8 mouse cellular contexts compared by ENCODE assay signal in the genomic region with DNA sequence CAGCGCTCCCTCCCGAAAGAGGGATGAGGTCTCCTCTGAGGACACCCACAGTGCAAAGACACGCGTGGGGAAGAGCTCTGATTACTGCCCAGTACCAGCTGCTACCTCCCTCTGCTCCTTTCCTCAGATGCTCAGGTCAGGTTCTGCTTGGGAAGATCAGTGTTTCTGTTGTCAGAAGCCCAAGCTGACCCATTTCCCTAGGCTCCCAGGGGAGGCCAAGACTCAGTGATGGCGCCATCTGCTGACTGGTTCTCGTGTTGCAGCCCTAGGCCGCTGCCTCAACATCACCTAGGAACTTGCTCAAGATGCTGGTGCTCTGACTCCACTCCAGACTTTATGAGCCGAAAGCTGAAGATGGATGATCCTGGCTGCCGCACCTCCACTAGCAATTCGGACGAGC. TPM values are rescaled to one million over a fixed set of nuclear protein-coding genes. Genes with fewer than 3 reads are reported as not detected.
A peak's percentile ranks its signal among the peaks of the same experiment; 100 is the strongest.
DNase-seq lines count a peak whose midpoint lies in the region; ATAC-seq and TF ChIP-seq lines count a peak whose summit lies in the region.

No protein-coding gene starts in this region.

- peak; percentile 61 to 89 for TF ChIP-seq CTCF in CH12.LX (conservative IDR thresholded peaks at IDR 0.05 in 1 of 2, IDR thresholded peaks at IDR 0.05 in 1 of 2; ENCODE audit: low read depth in 2 of 2, low read length in 2 of 2)
- TF ChIP-seq CTCF in heart, postnatal 0 days (IDR thresholded peaks at IDR 0.05; ENCODE audit: low read depth): peak; percentile 75

- 57% methylated on average over 11 of the region's 11 CpGs for WGBS in embryonic facial prominence, embryonic 11.5 days
- WGBS in heart, postnatal 0 days: 48% methylated on average over 11 of the region's 11 CpGs

- H3K36me3 ChIP-seq in CH12.LX (replicated peaks in 1 of 2; ENCODE audit: control insufficient read depth in 1 of 2, insufficient read depth in 1 of 2, low read length in 1 of 2): no peaks in the 10 kb centered on the region
- H3K36me3 ChIP-seq in embryonic facial prominence, embryonic 11.5 days (replicated peaks; ENCODE audit: control insufficient read depth, insufficient read depth, low read depth, low read length): no peaks in the 10 kb centered on the region
- H3K36me3 ChIP-seq in heart, postnatal 0 days (replicated peaks; ENCODE audit: control insufficient read depth, insufficient read depth, low read length): no peaks in the 10 kb centered on the region

- H3K79me2 ChIP-seq in CH12.LX (replicated peaks; ENCODE audit: control insufficient read depth, extremely low read depth, insufficient read depth, poor library complexity, severe bottlenecking): no peaks in the 10 kb centered on the region

- H3K4me1 ChIP-seq in CH12.LX (ENCODE audit: control insufficient read depth in 1 of 2, insufficient read depth in 2 of 2): peaks cover 0 to 32% of the 10 kb centered on the region in 2 experiments; a peak in 2 of 4 replicates
- H3K4me1 ChIP-seq in embryonic facial prominence, embryonic 11.5 days (ENCODE audit: control insufficient read depth, insufficient read depth, low read length): no peaks in the 10 kb centered on the region
- H3K4me1 ChIP-seq in heart, postnatal 0 days (ENCODE audit: control insufficient read depth, insufficient read depth): no peaks in the 10 kb centered on the region

- DNase-seq in CH12.LX (ENCODE audit: extremely low read depth): peak; percentile 79
- peak; percentile 91 for DNase-seq in adrenal gland, postnatal 14 days
- peak; percentile 57 for DNase-seq in embryonic facial prominence, embryonic 11.5 days (ENCODE audit: low spot score)
- peak; percentile 12 for DNase-seq in heart, postnatal 0 days (ENCODE audit: low spot score)
- peak; percentile 70 to 92 for DNase-seq in layer of hippocampus, adult 18-20 months (ENCODE audit: low spot score in 2 of 2)
- peak; percentile 83 for DNase-seq in lung, postnatal 10 days
- DNase-seq in right cerebral cortex, postnatal 10 days (ENCODE audit: low spot score in 2 of 2): peak; percentile 76 to 82
- peak; percentile 69 for DNase-seq in urinary bladder, postnatal 14 days (ENCODE audit: low spot score)

- peak; percentile 75 for TF ChIP-seq RAD21 in CH12.LX (IDR thresholded peaks at IDR 0.05; ENCODE audit: low read depth, low read length)

- H3K27me3 ChIP-seq in CH12.LX (replicated peaks): no peaks in the 10 kb centered on the region
- H3K27me3 ChIP-seq in embryonic facial prominence, embryonic 11.5 days (ENCODE audit: control insufficient read depth, insufficient read depth, low read length): no peaks in the 10 kb centered on the region
- no peaks in the 10 kb centered on the region for H3K27me3 ChIP-seq in heart, postnatal 0 days (ENCODE audit: control insufficient read depth, insufficient read depth, low read length)

- dilution Hi-C loops in CH12.LX (cut with MboI; ENCODE audit: extremely low pct_ligation_motif_present, extremely low pct_unique_long_range_greater_than_20kb, low sequenced_read_pairs): no loop called here

- TF ChIP-seq POLR2A in CH12.LX (IDR thresholded peaks at IDR 0.05; ENCODE audit: low read depth, low read length): no peak

- no peak overlapping the region for H3K4me3 ChIP-seq in CH12.LX (replicated peaks in 1 of 3; ENCODE audit: low read depth in 2 of 3, low read length in 2 of 3, poor library complexity in 1 of 3)
- no peak overlapping the region for H3K4me3 ChIP-seq in embryonic facial prominence, embryonic 11.5 days (ENCODE audit: low read depth, low read length)
- no peak overlapping the region for H3K4me3 ChIP-seq in heart, postnatal 0 days (ENCODE audit: low read depth, low read length)

- TF ChIP-seq EP300 in CH12.LX (IDR thresholded peaks at IDR 0.05; ENCODE audit: low read length): no peak
- no peak for TF ChIP-seq EP300 in heart, postnatal 0 days (IDR thresholded peaks at IDR 0.05; ENCODE audit: low read depth)

- no peaks in the 10 kb centered on the region for H3K9me3 ChIP-seq in CH12.LX (replicated peaks; ENCODE audit: low read length)
- H3K9me3 ChIP-seq in embryonic facial prominence, embryonic 11.5 days (replicated peaks; ENCODE audit: control insufficient read depth, low read length): no peaks in the 10 kb centered on the region
- H3K9me3 ChIP-seq in heart, postnatal 0 days (replicated peaks; ENCODE audit: control insufficient read depth, low read length): no peaks in the 10 kb centered on the region

- in situ Hi-C loops in CH12.LX (cut with MboI; ENCODE audit: low pct_ligation_motif_present, low pct_unique_long_range_greater_than_20kb, low sequenced_read_pairs): loop anchor here (25.0 kb wide), 1 partner anchor 346 kb away; no protein-coding TSS in a partner anchor

- H3K27ac ChIP-seq in CH12.LX (ENCODE audit: insufficient read depth, low read depth): no peak overlapping the region
- no peak overlapping the region for H3K27ac ChIP-seq in embryonic facial prominence, embryonic 11.5 days (replicated peaks; ENCODE audit: low read depth, low read length)
- no peak overlapping the region for H3K27ac ChIP-seq in heart, postnatal 0 days (ENCODE audit: low read depth)

- H3K4me2 ChIP-seq in CH12.LX (ENCODE audit: insufficient read depth, low read depth, poor library complexity, severe bottlenecking): no peak overlapping the region
- H3K4me2 ChIP-seq in embryonic facial prominence, embryonic 11.5 days (ENCODE audit: low read depth, low read length): no peak overlapping the region
- H3K4me2 ChIP-seq in heart, postnatal 0 days (ENCODE audit: low read depth, low read length): no peak overlapping the region

- no peak overlapping the region for H3K9ac ChIP-seq in CH12.LX (ENCODE audit: insufficient read depth, low read depth)
- H3K9ac ChIP-seq in embryonic facial prominence, embryonic 11.5 days (replicated peaks; ENCODE audit: low read length): no peak overlapping the region
- no peak overlapping the region for H3K9ac ChIP-seq in heart, postnatal 0 days (replicated peaks; ENCODE audit: low read depth, low read length)

- ATAC-seq in embryonic facial prominence, embryonic 11.5 days (replicated peaks; ENCODE audit: insufficient number of reproducible peaks, low FRiP score, low TSS enrichment, low read depth): no peak
- ATAC-seq in heart, postnatal 0 days (ENCODE audit: insufficient read depth, low read depth): peak; percentile 27; the same call in 1 of the 2 replicates

TF ChIP-seq in CH12.LX, 34 proteins besides CTCF, POLR2A, EP300 and RAD21:
- TF ChIP-seq USF1 (IDR thresholded peaks at IDR 0.05; ENCODE audit: low read depth, low read length): no peak
- TF ChIP-seq NRF1 (IDR thresholded peaks at IDR 0.05; ENCODE audit: low read depth, low read length): no peak
- TF ChIP-seq SMC3 (IDR thresholded peaks at IDR 0.05; ENCODE audit: low read depth, low read length): peak; percentile 94
- TF ChIP-seq BHLHE40 (IDR thresholded peaks at IDR 0.05; ENCODE audit: low read depth, low read length): no peak
- no peak for TF ChIP-seq TCF12 (IDR thresholded peaks at IDR 0.05; ENCODE audit: low read depth, low read length)
- TF ChIP-seq ZMIZ1 (IDR thresholded peaks at IDR 0.05; ENCODE audit: low read depth, low read length): no peak
- no peak for TF ChIP-seq MXI1 (IDR thresholded peaks at IDR 0.05; ENCODE audit: low read depth, low read length)
- TF ChIP-seq CHD1 (IDR thresholded peaks at IDR 0.05; ENCODE audit: low read depth, low read length): no peak
- no peak for TF ChIP-seq UBTF (IDR thresholded peaks at IDR 0.05; ENCODE audit: low read depth, low read length)
- no peak for TF ChIP-seq CHD2 (IDR thresholded peaks at IDR 0.05; ENCODE audit: low read length)
- no peak for TF ChIP-seq MYC (IDR thresholded peaks at IDR 0.05; ENCODE audit: low read depth, low read length)
- no peak for TF ChIP-seq SIN3A (IDR thresholded peaks at IDR 0.05; ENCODE audit: low read length)
- no peak for TF ChIP-seq RCOR1 (conservative IDR thresholded peaks at IDR 0.05; ENCODE audit: low read depth, low read length)
- TF ChIP-seq PAX5 (IDR thresholded peaks at IDR 0.05; ENCODE audit: low read length): no peak
- no peak for TF ChIP-seq TBP (conservative IDR thresholded peaks at IDR 0.05; ENCODE audit: low read depth, low read length)
- TF ChIP-seq JUN (IDR thresholded peaks at IDR 0.05; ENCODE audit: insufficient read depth, low read depth, low read length): no peak
- TF ChIP-seq ZKSCAN1 (IDR thresholded peaks at IDR 0.05; ENCODE audit: borderline replicate concordance, low read depth, low read length): no peak
- 0 out of 2 replicates have a peak, but pooled peaks have one; percentile 20 for TF ChIP-seq MEF2A (IDR thresholded peaks at IDR 0.05; ENCODE audit: borderline replicate concordance, low read depth, low read length)
- TF ChIP-seq KAT2A (IDR thresholded peaks at IDR 0.05; ENCODE audit: insufficient replicate concordance, low read length): peak; percentile 45; the same call in 1 of the 2 replicates
- peak; percentile 24; the same call in 1 of the 2 replicates for TF ChIP-seq ZC3H11A (IDR thresholded peaks at IDR 0.05; ENCODE audit: low read depth, low read length)
- no peak for TF ChIP-seq MAZ (IDR thresholded peaks at IDR 0.05; ENCODE audit: low read depth, low read length)
- TF ChIP-seq NELFE (IDR thresholded peaks at IDR 0.05; ENCODE audit: low read depth, low read length): no peak
- TF ChIP-seq ZNF384 (IDR thresholded peaks at IDR 0.05; ENCODE audit: low read depth, low read length): no peak
- 0 out of 2 replicates have a peak, but pooled peaks have one; percentile 11 for TF ChIP-seq ETS1 (conservative IDR thresholded peaks at IDR 0.05; ENCODE audit: low read depth, low read length)
- no peak for TF ChIP-seq USF2 (conservative IDR thresholded peaks at IDR 0.05; ENCODE audit: low read depth, low read length)
- TF ChIP-seq IRF4 (IDR thresholded peaks at IDR 0.05; ENCODE audit: low read depth, low read length): peak; percentile 36; the same call in 1 of the 2 replicates
TF ChIP-seq in CH12.LX: peak in this region for 6.

RNA-seq across cellular contexts. Expression of gene Gramd1b, which starts 52.4 kb away (rescaled TPM):
- total RNA-seq in CH12.LX (2012; rRNA removed) (14.8 and 16.7 TPM in 2 replicates), CH12.LX (2014; rRNA removed) (11.1 and 13.3 TPM in 2 replicates)
- polyA plus RNA-seq in CH12.LX (2012; ENCODE audit: insufficient read length, low read depth): 29.9 and 40.8 TPM in 2 replicates
- total RNA-seq in adrenal gland, postnatal 14 days (2021): 452 and 489 TPM in 2 replicates
- polyA plus RNA-seq in embryonic facial prominence, embryonic 11.5 days (2014; fragmentation: Nextera tagmentation; extraction: Ambion mirVana): 2.3 and 2.9 TPM in 2 replicates
- total RNA-seq in heart, postnatal 0 days (2014; rRNA removed; ENCODE audit: low replicate concordance): 7.3 and 17.4 TPM in 2 replicates
- polyA plus RNA-seq in heart, postnatal 0 days (2015; fragmentation: Nextera tagmentation; extraction: Ambion mirVana): 3.2 and 4.5 TPM in 2 replicates
- 100 to 1,000 TPM; 146 to 159 TPM for total RNA-seq in layer of hippocampus, adult 18-20 months (2021)

Comparison
In these comparisons a context has a peak if more than half of its experiments do, and no peak if none do; other contexts are left out.
1. DNase-seq: peak in every context shown above with its lines; median percentile 91 in adrenal gland, postnatal 14 days; 83 in lung, postnatal 10 days; 81 in layer of hippocampus, adult 18-20 months; 79 in CH12.LX; 79 in right cerebral cortex, postnatal 10 days; 69 in urinary bladder, postnatal 14 days; 57 in embryonic facial prominence, embryonic 11.5 days; 12 in heart, postnatal 0 days.